Mouse (Mus musculus): ENCODE measurements around the gene Exoc4. TPM values are rescaled to one million over a fixed set of nuclear protein-coding genes. Genes with fewer than 3 reads are reported as not detected.

The Exoc4 gene
- polyA plus RNA-seq, 1 experiment from 2014 or later, result 33.1 TPM

- DNase-seq (no peak), ATAC-seq (ENCODE audit: insufficient read depth) (no peak)
- H3K4me3 ChIP-seq (ENCODE audit: low read depth, low read length), result no peak overlapping the region
- no peaks in the 10 kb centered on the region for H3K4me1 ChIP-seq (ENCODE audit: insufficient read depth)
- TF ChIP-seq CTCF (IDR thresholded peaks at IDR 0.05; ENCODE audit: low read depth), result no peak
- no peaks in the 10 kb centered on the region for H3K9me3 ChIP-seq (ENCODE audit: low read depth, low read length)
- H3K27ac ChIP-seq (ENCODE audit: low read depth), result no peak overlapping the region
- no peaks in the 10 kb centered on the region for H3K27me3 ChIP-seq (ENCODE audit: insufficient read depth, low read length)
- H3K4me2 ChIP-seq, result no peak overlapping the region
- WGBS, result 86% methylated on average over 7 of the region's 7 CpGs
- no peak overlapping the region for H3K9ac ChIP-seq
- H3K36me3 ChIP-seq (ENCODE audit: insufficient read depth), result no peaks in the 10 kb centered on the region
These were observed 276.9 kb downstream of the Exoc4 start for GRCm38 (mm10) chr6:33525695-33526366.

GRCm38 (mm10) chr6:33540356-33540755 is 291.5 kb downstream of the Exoc4 start:
- TF ChIP-seq CTCF (IDR thresholded peaks at IDR 0.05; ENCODE audit: low read depth), result no peak
- no peak for DNase-seq
- Histone ChIP-seq H3K27me3 (ENCODE audit: insufficient read depth, low read length) (no peaks in the 10 kb centered on the region), H3K36me3 (ENCODE audit: insufficient read depth) (no peaks in the 10 kb centered on the region), H3K27ac (ENCODE audit: low read depth) (no peak overlapping the region), H3K4me3 (ENCODE audit: low read depth, low read length) (no peak overlapping the region), H3K9me3 (ENCODE audit: low read depth, low read length) (no peaks in the 10 kb centered on the region), H3K4me2 (no peak overlapping the region), H3K4me1 (ENCODE audit: insufficient read depth) (no peaks in the 10 kb centered on the region), H3K9ac (no peak overlapping the region)
- WGBS, result 42% methylated on average over 1 of the region's 1 CpGs
- no peak for ATAC-seq (ENCODE audit: insufficient read depth)

- Histone ChIP-seq H3K4me1 (ENCODE audit: insufficient read depth) (no peaks in the 10 kb centered on the region), H3K9me3 (ENCODE audit: low read depth, low read length) (no peaks in the 10 kb centered on the region), H3K27me3 (ENCODE audit: insufficient read depth, low read length) (no peaks in the 10 kb centered on the region), H3K27ac (ENCODE audit: low read depth) (no peak overlapping the region), H3K4me3 (ENCODE audit: low read depth, low read length) (no peak overlapping the region), H3K4me2 (no peak overlapping the region), H3K9ac (no peak overlapping the region), H3K36me3 (ENCODE audit: insufficient read depth) (no peaks in the 10 kb centered on the region)
- DNase-seq, result no peak
- 73% methylated on average over 6 of the region's 6 CpGs for WGBS
- no peak for ATAC-seq (ENCODE audit: insufficient read depth)
- TF ChIP-seq CTCF (IDR thresholded peaks at IDR 0.05; ENCODE audit: low read depth), result no peak
These were observed 293.8 kb downstream of the Exoc4 start for GRCm38 (mm10) chr6:33542712-33543111.

GRCm38 (mm10) chr6:33551934-33552333 is 303.0 kb downstream of the Exoc4 start:
- H3K27ac ChIP-seq (ENCODE audit: low read depth), result no peak overlapping the region
- no peak for DNase-seq

GRCm38 (mm10) chr6:33560925-33561324 is 312.0 kb downstream of the Exoc4 start:
- no peaks in the 10 kb centered on the region for H3K4me1 ChIP-seq (ENCODE audit: insufficient read depth)
- no peak for ATAC-seq (ENCODE audit: insufficient read depth)
- no peak for DNase-seq
- no peak overlapping the region for H3K9ac ChIP-seq
- no peak overlapping the region for H3K4me3 ChIP-seq (ENCODE audit: low read depth, low read length)
- no peaks in the 10 kb centered on the region for H3K9me3 ChIP-seq (ENCODE audit: low read depth, low read length)
- H3K27me3 ChIP-seq (ENCODE audit: insufficient read depth, low read length), result no peaks in the 10 kb centered on the region
- H3K27ac ChIP-seq (ENCODE audit: low read depth), result no peak overlapping the region
- H3K36me3 ChIP-seq (ENCODE audit: insufficient read depth), result no peaks in the 10 kb centered on the region
- 75% methylated on average over 1 of the region's 1 CpGs for WGBS
- no peak overlapping the region for H3K4me2 ChIP-seq
- no peak for TF ChIP-seq CTCF (IDR thresholded peaks at IDR 0.05; ENCODE audit: low read depth)

More at GRCm38 (mm10) chr6:33551934-33552333, 303.0 kb downstream of the Exoc4 start:
- H3K4me1 ChIP-seq (ENCODE audit: insufficient read depth), result no peaks in the 10 kb centered on the region
- no peaks in the 10 kb centered on the region for H3K9me3 ChIP-seq (ENCODE audit: low read depth, low read length)
- no peaks in the 10 kb centered on the region for H3K27me3 ChIP-seq (ENCODE audit: insufficient read depth, low read length)
- no peak for TF ChIP-seq CTCF (IDR thresholded peaks at IDR 0.05; ENCODE audit: low read depth)
- H3K36me3 ChIP-seq (ENCODE audit: insufficient read depth), result no peaks in the 10 kb centered on the region
- WGBS, result 76% methylated on average over 4 of the region's 4 CpGs
- H3K9ac ChIP-seq, result no peak overlapping the region
- no peak overlapping the region for H3K4me3 ChIP-seq (ENCODE audit: low read depth, low read length)
- ATAC-seq (ENCODE audit: insufficient read depth), result no peak
- no peak overlapping the region for H3K4me2 ChIP-seq

GRCm38 (mm10) chr6:33561911-33562310 is 313.0 kb downstream of the Exoc4 start:
- H3K9me3 ChIP-seq (ENCODE audit: low read depth, low read length), result no peaks in the 10 kb centered on the region
- no peak for DNase-seq

GRCm38 (mm10) chr6:33575947-33576346 is 327.1 kb downstream of the Exoc4 start:
- H3K9me3 ChIP-seq (ENCODE audit: low read depth, low read length), result no peaks in the 10 kb centered on the region
- no peaks in the 10 kb centered on the region for H3K4me1 ChIP-seq (ENCODE audit: insufficient read depth)
- no peak overlapping the region for H3K9ac ChIP-seq
- no peak for ATAC-seq (ENCODE audit: insufficient read depth)
- no peak for DNase-seq
- no peak overlapping the region for H3K4me2 ChIP-seq
- no peak overlapping the region for H3K27ac ChIP-seq (ENCODE audit: low read depth)
- no peak for TF ChIP-seq CTCF (IDR thresholded peaks at IDR 0.05; ENCODE audit: low read depth)
- H3K36me3 ChIP-seq (ENCODE audit: insufficient read depth), result no peaks in the 10 kb centered on the region
- H3K27me3 ChIP-seq (ENCODE audit: insufficient read depth, low read length), result no peaks in the 10 kb centered on the region
- no peak overlapping the region for H3K4me3 ChIP-seq (ENCODE audit: low read depth, low read length)
- WGBS, result 89% methylated on average over 4 of the region's 4 CpGs

More at GRCm38 (mm10) chr6:33561911-33562310, 313.0 kb downstream of the Exoc4 start:
- H3K4me1 ChIP-seq (ENCODE audit: insufficient read depth), result no peaks in the 10 kb centered on the region
- H3K27me3 ChIP-seq (ENCODE audit: insufficient read depth, low read length), result no peaks in the 10 kb centered on the region
- H3K4me2 ChIP-seq, result no peak overlapping the region
- no peaks in the 10 kb centered on the region for H3K36me3 ChIP-seq (ENCODE audit: insufficient read depth)
- WGBS, result 82% methylated on average over 2 of the region's 2 CpGs
- no peak overlapping the region for H3K4me3 ChIP-seq (ENCODE audit: low read depth, low read length)
- no peak overlapping the region for H3K27ac ChIP-seq (ENCODE audit: low read depth)
- no peak overlapping the region for H3K9ac ChIP-seq
- TF ChIP-seq CTCF (IDR thresholded peaks at IDR 0.05; ENCODE audit: low read depth), result no peak
- no peak for ATAC-seq (ENCODE audit: insufficient read depth)

Measured in lung, embryonic 14.5 days (tissue).